9 mouse cellular contexts compared by ENCODE assay signal in genomic region chr5:36726387-36726801, GRCm38 (mm10). TPM values are rescaled to one million over a fixed set of nuclear protein-coding genes. Genes with fewer than 3 reads are reported as not detected.
DNase-seq lines count a peak whose midpoint lies in the region; ATAC-seq and TF ChIP-seq lines count a peak whose summit lies in the region.
"Had no signal": no experiment of that assay in that cellular context is flagged by ENCODE, and none has a peak within 500 bp of the region (broad histone marks: within the 10 kb centered on the region; RNA-seq: fewer than 3 reads in every experiment).

No protein-coding gene starts in this region.

- peak overlapping the region; percentile 20; the same call in 1 of the 2 replicates for H3K9ac ChIP-seq in CH12.LX (ENCODE audit: insufficient read depth, low read depth)
- no peak overlapping the region for H3K9ac ChIP-seq in hindbrain, embryonic 13.5 days

- TF ChIP-seq CTCF in cerebellum, adult 2 months (IDR thresholded peaks at IDR 0.05; ENCODE audit: borderline replicate concordance, insufficient read depth, low read depth, low read length): no peak
- no peak for TF ChIP-seq CTCF in CH12.LX (conservative IDR thresholded peaks at IDR 0.05 in 1 of 2, IDR thresholded peaks at IDR 0.05 in 1 of 2; ENCODE audit: low read depth in 2 of 2, low read length in 2 of 2)

- no peak overlapping the region for H3K4me3 ChIP-seq in cerebellum, adult 2 months (replicated peaks; ENCODE audit: insufficient read depth, low read depth, low read length)
- peak overlapping the region in 1 of 3 experiments; percentile 26 for H3K4me3 ChIP-seq in CH12.LX (replicated peaks in 1 of 3; ENCODE audit: low read depth in 2 of 3, low read length in 2 of 3, poor library complexity in 1 of 3)
- H3K4me3 ChIP-seq in megakaryocyte, embryonic 14.5 days (replicated peaks): peak overlapping the region; percentile 11
- no peak overlapping the region for H3K4me3 ChIP-seq in hindbrain, embryonic 13.5 days

- no peaks in the 10 kb centered on the region for H3K79me2 ChIP-seq in CH12.LX (replicated peaks; ENCODE audit: control insufficient read depth, extremely low read depth, insufficient read depth, poor library complexity, severe bottlenecking)

- dilution Hi-C loops in CH12.LX (cut with MboI; ENCODE audit: extremely low pct_ligation_motif_present, extremely low pct_unique_long_range_greater_than_20kb, low sequenced_read_pairs): no loop called here

- WGBS in cerebellum, adult 2 months: 84% methylated on average over 9 of the region's 9 CpGs
- 73% methylated on average over 9 of the region's 9 CpGs for WGBS in hindbrain, embryonic 13.5 days

- in situ Hi-C loops in CH12.LX (cut with MboI; ENCODE audit: low pct_ligation_motif_present, low pct_unique_long_range_greater_than_20kb, low sequenced_read_pairs): no loop called here

- H3K27ac ChIP-seq in cerebellum, adult 2 months (ENCODE audit: insufficient read depth, low read length): peak overlapping the region; percentile 98; the same call in 1 of the 2 replicates
- no peak overlapping the region for H3K27ac ChIP-seq in CH12.LX (ENCODE audit: insufficient read depth, low read depth)
- no peak overlapping the region for H3K27ac ChIP-seq in hindbrain, embryonic 13.5 days

- peaks cover 47% of the 10 kb centered on the region for H3K4me1 ChIP-seq in cerebellum, adult 2 months (ENCODE audit: control insufficient read depth, insufficient read depth, low read length)
- H3K4me1 ChIP-seq in CH12.LX (ENCODE audit: control insufficient read depth in 1 of 2, insufficient read depth in 2 of 2): peaks cover 10 to 39% of the 10 kb centered on the region in 2 experiments; a peak in 3 of 4 replicates
- H3K4me1 ChIP-seq in megakaryocyte, embryonic 14.5 days: peaks cover 90% of the 10 kb centered on the region
- H3K4me1 ChIP-seq in hindbrain, embryonic 13.5 days (replicated peaks): no peaks in the 10 kb centered on the region

- TF ChIP-seq POLR2A in cerebellum, adult 2 months (IDR thresholded peaks at IDR 0.05; ENCODE audit: borderline replicate concordance, insufficient read depth, low read length): no peak
- peak; percentile 36; the same call in 1 of the 2 replicates for TF ChIP-seq POLR2A in CH12.LX (IDR thresholded peaks at IDR 0.05; ENCODE audit: low read depth, low read length)

- TF ChIP-seq RAD21 in CH12.LX (IDR thresholded peaks at IDR 0.05; ENCODE audit: low read depth, low read length): no peak

- no peak for DNase-seq in cerebellum, adult 2 months
- DNase-seq in cerebellum, adult 9-11 months: no peak
- no peak for DNase-seq in CH12.LX (ENCODE audit: extremely low read depth)
- DNase-seq in kidney, adult 8-10 months: peak; percentile 62 to 71
- DNase-seq in T-cell, adult 2 months (ENCODE audit: low spot score): no peak
- DNase-seq in right cerebral cortex, postnatal 14 days: no peak

- H3K36me3 ChIP-seq in CH12.LX (replicated peaks in 1 of 2; ENCODE audit: control insufficient read depth in 1 of 2, insufficient read depth in 1 of 2, low read length in 1 of 2): no peaks in the 10 kb centered on the region
- no peaks in the 10 kb centered on the region for H3K36me3 ChIP-seq in megakaryocyte, embryonic 14.5 days (replicated peaks; ENCODE audit: low read length)
- no peaks in the 10 kb centered on the region for H3K36me3 ChIP-seq in hindbrain, embryonic 13.5 days

- peak; percentile 57 for TF ChIP-seq EP300 in CH12.LX (IDR thresholded peaks at IDR 0.05; ENCODE audit: low read length)

- H3K27me3 ChIP-seq in cerebellum, adult 2 months (ENCODE audit: control insufficient read depth, insufficient read depth, low read length): no peaks in the 10 kb centered on the region
- H3K27me3 ChIP-seq in CH12.LX (replicated peaks): no peaks in the 10 kb centered on the region
- peaks cover 9% of the 10 kb centered on the region for H3K27me3 ChIP-seq in megakaryocyte, embryonic 14.5 days (replicated peaks)
- no peaks in the 10 kb centered on the region for H3K27me3 ChIP-seq in hindbrain, embryonic 13.5 days

- no peaks in the 10 kb centered on the region for H3K9me3 ChIP-seq in CH12.LX (replicated peaks; ENCODE audit: low read length)
- H3K9me3 ChIP-seq in megakaryocyte, embryonic 14.5 days: no peaks in the 10 kb centered on the region
- no peaks in the 10 kb centered on the region for H3K9me3 ChIP-seq in hindbrain, embryonic 13.5 days

- ATAC-seq in hindbrain, embryonic 13.5 days (ENCODE audit: low FRiP score): no peak
- ATAC-seq: forebrain, embryonic 16.5 days had no signal

- peak overlapping the region; percentile 73 for H3K4me2 ChIP-seq in CH12.LX (ENCODE audit: insufficient read depth, low read depth, poor library complexity, severe bottlenecking)
- H3K4me2 ChIP-seq in hindbrain, embryonic 13.5 days: no peak overlapping the region

TF ChIP-seq in CH12.LX, 34 proteins besides CTCF, POLR2A, EP300 and RAD21:
- TF ChIP-seq CHD2 (IDR thresholded peaks at IDR 0.05; ENCODE audit: low read length): no peak
- TF ChIP-seq HCFC1 (IDR thresholded peaks at IDR 0.05; ENCODE audit: low read depth, low read length): no peak
- 0 out of 2 replicates have a peak, but pooled peaks have one; percentile 18 for TF ChIP-seq TCF12 (IDR thresholded peaks at IDR 0.05; ENCODE audit: low read depth, low read length)
- TF ChIP-seq BHLHE40 (IDR thresholded peaks at IDR 0.05; ENCODE audit: low read depth, low read length): peak; percentile 85
- peak; percentile 30; the same call in 1 of the 2 replicates for TF ChIP-seq ETS1 (conservative IDR thresholded peaks at IDR 0.05; ENCODE audit: low read depth, low read length)
- TF ChIP-seq MYC (IDR thresholded peaks at IDR 0.05; ENCODE audit: low read depth, low read length): no peak
- no peak for TF ChIP-seq MAFK (IDR thresholded peaks at IDR 0.05; ENCODE audit: insufficient replicate concordance, low read length)
- peak; percentile 34; the same call in 1 of the 2 replicates for TF ChIP-seq MEF2A (IDR thresholded peaks at IDR 0.05; ENCODE audit: borderline replicate concordance, low read depth, low read length)
- TF ChIP-seq JUN (IDR thresholded peaks at IDR 0.05; ENCODE audit: insufficient read depth, low read depth, low read length): no peak
- TF ChIP-seq SMC3 (IDR thresholded peaks at IDR 0.05; ENCODE audit: low read depth, low read length): no peak
- TF ChIP-seq USF1 (IDR thresholded peaks at IDR 0.05; ENCODE audit: low read depth, low read length): peak; percentile 60
- peak; percentile 75 for TF ChIP-seq IRF4 (IDR thresholded peaks at IDR 0.05; ENCODE audit: low read depth, low read length)
- peak; percentile 37; the same call in 1 of the 2 replicates for TF ChIP-seq MXI1 (IDR thresholded peaks at IDR 0.05; ENCODE audit: low read depth, low read length)
- no peak for TF ChIP-seq UBTF (IDR thresholded peaks at IDR 0.05; ENCODE audit: low read depth, low read length)
- TF ChIP-seq ZNF384 (IDR thresholded peaks at IDR 0.05; ENCODE audit: low read depth, low read length): no peak
- TF ChIP-seq TBP (conservative IDR thresholded peaks at IDR 0.05; ENCODE audit: low read depth, low read length): 0 out of 2 replicates have a peak, but pooled peaks have one; percentile 21
- TF ChIP-seq GABPA (IDR thresholded peaks at IDR 0.05; ENCODE audit: insufficient replicate concordance, low read depth, low read length): no peak

RNA-seq across cellular contexts. Expression of gene Bloc1s4, which starts 22.1 kb away (rescaled TPM):
- 27.0 and 27.7 TPM in 2 replicates for polyA plus RNA-seq in cerebellum, adult 2 months (2012; rRNA removed)
- total RNA-seq in CH12.LX (2012; rRNA removed) (20.9 and 23.9 TPM in 2 replicates), CH12.LX (2014; rRNA removed) (23.3 and 24.6 TPM in 2 replicates)
- 21.2 and 22.9 TPM in 2 replicates for polyA plus RNA-seq in CH12.LX (2012; ENCODE audit: insufficient read length, low read depth)
- polyA plus RNA-seq in megakaryocyte, embryonic 14.5 days (2012; ENCODE audit: insufficient read depth, low replicate concordance): 27.2 and 43.7 TPM in 2 replicates
- polyA plus RNA-seq in hindbrain, embryonic 13.5 days (2015; fragmentation: Nextera tagmentation; extraction: Ambion mirVana): 25.2 and 27.1 TPM in 2 replicates

RNA-seq across cellular contexts. Expression of gene D5Ertd579e, which starts 30.6 kb away (rescaled TPM):
- 69.4 and 75.9 TPM in 2 replicates for polyA plus RNA-seq in cerebellum, adult 2 months (2012; rRNA removed)
- total RNA-seq in CH12.LX (2012; rRNA removed): 13.6 and 13.7 TPM in 2 replicates
- 21.6 and 22.9 TPM in 2 replicates for total RNA-seq in CH12.LX (2014; rRNA removed)
- 23.7 and 29.4 TPM in 2 replicates for polyA plus RNA-seq in CH12.LX (2012; ENCODE audit: insufficient read length, low read depth)
- polyA plus RNA-seq in megakaryocyte, embryonic 14.5 days (2012; ENCODE audit: insufficient read depth, low replicate concordance): 3.7 and 4.2 TPM in 2 replicates
- polyA plus RNA-seq in hindbrain, embryonic 13.5 days (2015; fragmentation: Nextera tagmentation; extraction: Ambion mirVana): 33.6 and 34.6 TPM in 2 replicates

Comparison
In these comparisons a context has a peak if more than half of its experiments do, and no peak if none do; other contexts are left out.
1. DNase-seq: peak in kidney, adult 8-10 months (2 of 2); none in cerebellum, adult 2 months (0 of 2), cerebellum, adult 9-11 months (single experiment), CH12.LX (single experiment), T-cell, adult 2 months (single experiment) and right cerebral cortex, postnatal 14 days (single experiment).